Mouse (Mus musculus): Measurements from ENCODE around the gene Khdrbs1.
A peak's percentile ranks its signal among the peaks of the same experiment; 100 is the strongest.
"Not testable (repeated sequence)": the region's sequence is repeated elsewhere in the genome, so short reads cannot be mapped to it uniquely, and the experiment has no call there.

Gene Khdrbs1

DNA sequence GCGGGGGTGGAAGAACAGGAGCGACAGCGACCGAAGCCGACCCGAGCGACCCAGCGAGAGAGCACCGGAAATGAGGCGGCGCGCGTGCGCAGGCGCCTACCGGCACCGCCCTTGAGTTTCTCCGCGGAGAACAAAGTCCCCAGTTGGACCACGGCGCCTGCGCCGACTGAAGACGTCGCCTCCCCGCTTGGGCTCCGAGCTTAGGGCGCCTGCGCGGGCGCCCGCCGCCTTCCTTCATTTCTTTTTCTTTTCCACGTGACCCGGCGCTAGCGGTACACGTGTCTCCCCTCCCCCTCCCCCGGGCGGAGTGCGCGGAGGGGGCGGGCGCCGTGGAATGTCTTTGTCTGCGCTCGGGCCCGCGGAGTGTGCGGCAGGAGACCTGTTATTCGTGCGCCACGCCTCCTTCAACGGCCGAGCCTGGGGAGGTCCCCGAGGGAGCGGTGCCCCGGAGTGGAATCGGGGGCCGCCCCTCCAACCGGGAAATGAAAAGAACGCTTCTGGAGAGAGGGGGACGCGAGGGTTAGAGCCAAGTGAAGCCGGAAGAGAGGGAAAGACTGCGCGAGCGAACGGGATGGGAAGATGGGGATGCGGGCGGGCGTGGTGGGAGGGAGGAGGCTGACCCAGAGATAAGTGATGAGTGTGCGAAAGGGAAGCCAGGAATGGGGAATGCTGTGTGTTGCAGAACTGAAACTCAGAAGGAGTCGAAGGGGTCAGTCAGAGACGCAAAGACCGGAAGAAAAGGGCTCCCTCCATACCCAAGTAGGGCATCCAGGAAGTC lies at the start of gene Khdrbs1:
Gene Khdrbs1 (minus strand): TSS at position 72 of the 778 bp plus-strand sequence.
- DNase-seq (ENCODE audit: low spot score in 2 of 2) = peak; percentile 93 to 95

DNA sequence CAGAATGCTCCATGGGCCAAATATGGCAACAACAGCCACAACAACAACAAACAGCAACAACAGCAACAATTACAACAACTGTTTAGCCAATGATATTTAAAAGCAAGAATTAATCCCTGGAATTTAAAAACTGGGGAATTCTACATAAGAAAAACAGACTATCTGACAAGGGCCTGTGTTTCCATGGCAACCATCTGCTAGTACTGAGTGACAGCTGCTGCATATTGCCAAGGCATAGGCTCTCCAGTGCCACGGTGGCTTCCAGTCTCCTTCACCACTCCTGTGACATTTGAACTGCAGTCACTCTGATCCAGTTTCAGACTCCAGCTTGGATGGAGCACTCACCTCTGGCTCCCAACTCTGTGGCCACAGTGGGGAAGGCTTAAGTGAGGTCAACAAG lies 49.3 kb upstream of the Khdrbs1 start:
- DNase-seq (ENCODE audit: low spot score in 2 of 2) = no peak

DNA sequence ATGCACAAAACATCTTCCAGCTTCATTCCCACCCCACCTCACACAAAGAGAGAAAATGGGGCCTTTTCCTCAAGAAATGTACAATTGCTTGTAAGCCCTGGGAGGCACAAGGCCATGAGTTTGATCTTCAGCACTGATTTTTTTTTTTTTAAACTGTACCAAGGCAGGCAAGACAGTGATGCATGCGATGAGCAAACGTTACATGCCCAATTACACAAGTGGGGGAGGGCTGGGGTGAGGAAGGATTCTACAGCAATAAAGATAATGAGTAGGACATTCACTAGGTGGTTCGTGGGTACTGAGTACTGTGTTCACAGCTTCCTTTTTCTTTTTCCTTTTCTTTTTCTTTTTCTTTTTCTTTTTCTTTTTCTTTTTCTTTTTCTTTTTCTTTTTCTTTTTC lies 48.4 kb upstream of the Khdrbs1 start:
- DNase-seq (ENCODE audit: low spot score in 2 of 2) = no peak

DNA sequence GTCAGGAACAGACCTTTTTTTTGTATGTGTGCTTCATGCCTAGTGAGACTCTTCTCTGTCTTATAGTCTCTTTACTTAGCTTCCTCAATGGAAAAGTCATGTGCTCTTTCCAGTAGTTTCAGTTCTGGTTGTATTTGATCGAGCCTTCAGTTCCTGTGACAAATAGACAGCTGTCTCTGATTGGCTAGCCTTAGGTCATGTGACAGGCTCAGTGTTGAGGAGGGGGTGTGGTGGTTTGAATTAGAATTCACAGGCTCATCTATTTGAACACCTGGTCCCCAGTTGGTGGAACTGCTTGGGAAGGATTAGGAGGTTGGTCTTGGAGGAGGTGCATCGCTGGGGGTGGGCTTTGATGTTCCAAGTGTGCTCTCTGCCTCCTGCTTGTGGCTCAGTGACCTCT lies 47.5 kb upstream of the Khdrbs1 start:
- DNase-seq (ENCODE audit: low spot score in 2 of 2) = no peak

DNA sequence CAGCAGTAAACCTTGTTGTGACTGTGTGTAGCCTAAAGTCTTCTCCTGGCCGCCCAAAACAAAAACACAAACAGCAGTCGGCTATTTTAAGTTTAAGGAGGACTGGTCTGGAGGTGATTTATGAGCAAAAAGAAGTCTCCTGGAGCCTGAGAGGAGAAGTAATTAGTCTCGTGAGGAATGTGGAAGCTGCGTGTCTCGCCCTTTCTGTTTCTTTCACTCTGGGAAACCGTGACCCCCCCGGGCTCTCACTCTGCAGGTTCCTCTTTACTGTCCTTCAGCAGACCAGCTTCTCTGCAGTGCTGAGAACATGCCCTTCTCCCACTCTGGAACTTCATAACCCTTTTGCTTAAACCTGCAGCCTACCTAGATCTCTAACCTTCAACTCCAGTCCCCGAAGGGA lies 46.6 kb upstream of the Khdrbs1 start:
- DNase-seq (ENCODE audit: low spot score in 2 of 2) = no peak

DNA sequence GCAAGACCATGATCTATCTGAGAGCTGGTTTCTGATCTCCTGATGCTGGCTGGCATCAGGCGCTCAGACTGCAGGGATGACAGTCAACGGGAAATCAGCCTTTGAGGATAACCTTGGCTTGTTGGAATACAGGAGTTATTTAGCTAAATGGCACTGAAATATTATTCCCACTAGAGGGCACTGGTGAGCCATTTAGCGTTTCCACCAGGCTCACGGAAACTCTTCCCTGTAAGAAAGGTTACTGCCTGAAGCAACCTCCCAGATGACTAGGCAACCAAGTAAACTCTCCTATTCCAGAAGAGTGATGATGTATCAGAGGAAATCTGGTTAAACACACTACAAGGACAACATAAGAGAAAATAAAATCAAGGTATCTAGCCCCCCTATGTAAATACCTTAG lies 43.1 kb upstream of the Khdrbs1 start:
- peak; percentile 19 to 56 for DNase-seq (ENCODE audit: low spot score in 2 of 2)

DNA sequence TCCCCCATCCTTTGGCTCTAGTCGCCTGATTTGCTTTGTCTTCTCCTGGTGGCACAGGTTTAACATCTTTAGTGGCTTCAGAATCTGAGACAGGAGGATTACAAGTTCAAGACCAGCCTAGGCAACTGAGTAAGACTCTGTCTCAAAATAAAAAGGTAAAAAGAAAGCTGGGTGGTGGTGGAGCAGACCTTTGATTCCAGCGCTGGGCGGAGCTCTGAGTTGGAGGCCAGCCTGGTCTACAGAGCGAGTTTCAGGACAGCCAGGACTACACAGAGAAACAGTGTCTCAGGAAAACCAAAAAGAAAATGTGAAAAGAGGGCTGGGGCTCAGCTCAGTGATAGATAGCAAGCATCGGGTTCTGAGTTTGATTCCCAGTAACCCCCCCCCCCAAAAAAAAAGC lies 41.4 kb upstream of the Khdrbs1 start:
- no peak for DNase-seq (ENCODE audit: low spot score in 2 of 2)

DNA sequence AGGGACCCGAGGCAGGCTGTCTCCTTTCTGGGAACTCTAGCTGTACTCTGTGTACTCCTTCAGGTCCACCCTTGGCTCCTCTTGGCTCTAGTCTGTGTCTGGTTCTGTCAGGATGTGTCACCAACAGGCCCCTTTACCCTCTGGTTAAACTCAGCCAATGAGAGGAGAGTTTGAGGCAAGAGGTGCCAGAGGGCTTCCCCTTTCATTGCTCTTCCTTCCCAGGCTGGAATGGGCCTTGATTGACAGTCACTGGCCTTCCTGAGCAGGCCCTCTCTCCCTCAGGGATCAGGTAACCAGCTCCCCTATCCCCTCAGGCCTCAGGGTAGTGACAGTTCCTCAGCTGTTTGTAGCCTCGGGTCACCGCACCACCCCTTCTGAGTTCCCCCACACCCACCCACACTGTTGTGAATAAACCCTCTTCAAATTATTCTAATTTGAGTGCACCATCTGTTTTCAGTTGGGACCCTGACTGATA lies 40.8 kb upstream of the Khdrbs1 start:
- DNase-seq (ENCODE audit: low spot score in 2 of 2) = no peak

DNA sequence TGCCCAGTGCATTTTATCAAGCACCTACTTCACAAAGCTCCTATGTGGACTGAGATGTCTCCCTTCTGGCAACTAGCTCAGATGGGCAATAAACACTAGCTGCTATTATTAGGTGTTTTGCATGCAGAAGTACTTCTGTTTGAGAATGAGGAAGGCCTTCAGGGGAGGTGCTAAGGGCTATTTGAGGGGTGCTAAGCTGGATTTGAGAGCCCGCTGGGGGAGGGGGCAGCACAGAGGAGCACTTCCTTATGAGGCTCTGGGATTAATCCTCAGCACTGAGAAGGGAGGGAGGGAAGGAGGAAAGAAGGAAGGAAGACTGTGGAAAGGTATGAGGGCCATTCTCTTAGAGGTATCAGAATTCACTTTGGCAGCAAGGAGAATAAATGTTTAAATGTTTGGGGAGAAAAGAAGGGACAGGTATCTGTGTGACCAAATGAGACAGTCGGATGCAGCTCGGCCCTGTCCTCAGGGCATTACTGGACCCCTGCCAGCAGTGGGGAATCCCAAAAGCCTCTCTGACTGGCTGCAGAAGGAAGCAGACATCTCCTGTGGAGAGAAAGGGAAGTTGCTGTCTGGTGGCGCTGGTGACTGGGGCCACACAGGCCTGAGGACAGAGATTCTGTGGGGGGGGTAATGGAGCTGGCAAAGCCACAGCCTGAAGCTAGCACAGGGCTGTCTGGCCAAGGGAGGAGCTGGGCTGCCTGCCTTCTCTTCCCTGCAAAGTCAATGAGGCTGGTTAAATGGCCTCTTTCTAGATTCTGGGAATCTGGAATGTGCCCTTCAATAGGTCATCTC lies 40.0 kb upstream of the Khdrbs1 start:
- DNase-seq (ENCODE audit: low spot score in 2 of 2) = peak in 1 of 2 experiments; percentile 30

DNA sequence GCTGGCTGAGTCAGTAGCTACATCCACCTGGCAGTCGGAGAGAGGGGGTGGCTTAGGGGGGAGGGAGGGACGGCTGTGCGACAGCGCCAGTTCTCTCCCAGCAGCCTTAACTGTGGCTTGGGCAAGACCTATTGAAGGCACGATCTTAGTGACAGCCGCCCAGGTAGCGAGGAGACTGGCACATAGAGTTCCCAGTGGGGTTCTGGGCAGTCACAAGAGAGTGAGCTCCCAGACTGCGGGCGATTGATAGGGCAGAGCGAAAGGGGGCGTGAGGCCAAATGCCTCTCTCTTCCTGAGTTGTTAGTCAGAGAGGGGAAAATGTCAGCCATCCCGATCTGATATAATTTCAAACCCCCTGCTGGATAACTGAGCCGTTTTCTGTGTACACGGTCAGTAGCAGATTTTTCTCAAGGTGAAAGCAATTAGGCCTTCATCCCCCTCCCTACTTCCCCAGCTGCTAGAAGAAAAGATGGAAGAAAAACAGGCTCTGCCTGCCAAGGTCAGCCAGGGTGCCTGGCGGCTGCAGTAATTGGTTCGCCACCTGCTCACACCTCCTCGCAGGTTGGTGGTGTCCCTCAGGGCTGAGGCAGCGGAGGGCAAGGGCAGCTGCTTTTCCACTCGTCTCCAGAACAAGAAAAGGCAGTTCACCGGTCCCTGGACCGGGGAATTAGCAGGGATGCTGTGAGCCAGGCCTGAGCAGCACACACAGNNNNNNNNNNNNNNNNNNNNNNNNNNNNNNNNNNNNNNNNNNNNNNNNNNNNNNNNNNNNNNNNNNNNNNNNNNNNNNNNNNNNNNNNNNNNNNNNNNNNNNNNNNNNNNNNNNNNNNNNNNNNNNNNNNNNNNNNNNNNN lies 29.8 kb upstream of the Khdrbs1 start:
- no peak for DNase-seq (ENCODE audit: low spot score in 2 of 2)

DNA sequence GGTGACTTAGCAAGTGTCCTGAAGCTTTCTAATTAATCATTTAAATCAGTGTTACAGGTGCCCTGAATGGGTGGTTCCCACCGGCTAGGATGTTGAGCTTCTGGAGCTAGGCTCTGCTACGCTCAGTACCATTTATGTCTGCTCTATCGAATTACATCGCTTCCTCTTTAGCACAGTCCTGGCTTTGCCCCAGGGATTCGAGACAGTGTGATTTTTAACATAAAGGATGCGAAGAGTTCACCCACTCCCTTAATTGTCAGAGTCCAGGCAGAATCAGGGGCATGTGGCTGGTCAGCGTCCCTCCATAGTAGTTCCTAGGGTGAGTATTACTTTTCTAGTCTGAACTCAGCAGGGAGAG lies 29.2 kb upstream of the Khdrbs1 start:
- no peak for DNase-seq (ENCODE audit: low spot score in 2 of 2)

DNA sequence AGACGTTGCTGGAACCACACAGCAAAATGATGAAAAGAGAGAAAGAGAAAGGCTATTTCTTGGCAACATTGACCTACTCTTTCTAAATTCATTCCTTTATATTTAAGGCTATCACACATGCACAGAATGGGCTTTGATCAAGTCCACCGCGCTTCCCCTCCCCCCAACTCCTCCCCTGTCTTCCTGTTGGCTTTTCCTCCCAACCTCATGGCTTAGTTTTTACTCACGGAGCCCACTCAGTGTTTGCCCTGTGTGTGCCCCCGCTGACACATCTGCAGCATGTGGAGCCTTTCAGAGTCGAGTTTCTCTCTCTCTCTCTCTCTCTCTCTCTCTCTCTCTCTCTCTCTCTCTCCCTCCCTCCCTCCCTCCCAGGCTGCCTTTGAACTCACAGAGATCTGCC lies 28.5 kb upstream of the Khdrbs1 start:
- no peak for DNase-seq (ENCODE audit: low spot score in 2 of 2)

DNA sequence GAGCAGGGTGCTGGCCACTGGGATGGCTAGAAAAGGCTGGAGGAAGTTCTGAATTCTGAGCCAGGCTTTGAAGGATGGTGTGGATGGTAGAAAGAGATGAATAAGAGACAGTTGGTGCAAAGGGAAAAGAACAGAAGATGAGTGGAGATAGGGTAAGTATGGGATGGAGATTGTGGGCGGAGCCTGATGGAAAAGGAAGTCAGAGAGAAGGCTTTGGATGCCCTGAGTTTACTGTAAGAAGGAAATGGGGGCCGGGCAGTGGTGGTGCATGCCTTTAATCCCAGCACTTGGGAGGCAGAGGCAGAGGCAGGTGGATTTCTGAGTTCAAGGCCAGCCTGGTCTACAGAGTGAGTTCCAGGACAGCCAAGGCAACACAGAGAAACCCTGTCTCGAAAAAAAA lies 26.6 kb upstream of the Khdrbs1 start:
- not testable (repeated sequence) for DNase-seq (ENCODE audit: low spot score in 2 of 2)

DNA sequence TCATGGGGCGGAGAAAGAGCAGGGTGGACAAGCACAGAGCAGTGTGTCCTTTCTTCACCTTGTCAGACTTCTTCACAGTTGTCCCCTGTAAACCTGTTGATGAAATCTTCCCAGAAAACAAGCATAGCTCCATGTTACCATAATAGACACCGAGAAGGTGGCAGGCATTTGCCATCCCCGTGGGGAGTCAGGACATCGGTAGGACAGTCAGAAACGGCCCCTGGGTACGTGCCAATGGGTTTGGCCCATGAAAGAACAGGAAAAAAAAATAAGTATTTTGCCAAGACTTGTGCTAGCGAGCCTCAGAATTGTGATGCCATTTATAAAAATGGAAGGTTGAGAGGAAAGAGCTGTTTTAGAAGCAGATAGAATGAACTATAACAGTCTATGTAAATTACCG lies 25.7 kb upstream of the Khdrbs1 start:
- DNase-seq (ENCODE audit: low spot score in 2 of 2) = no peak

DNA sequence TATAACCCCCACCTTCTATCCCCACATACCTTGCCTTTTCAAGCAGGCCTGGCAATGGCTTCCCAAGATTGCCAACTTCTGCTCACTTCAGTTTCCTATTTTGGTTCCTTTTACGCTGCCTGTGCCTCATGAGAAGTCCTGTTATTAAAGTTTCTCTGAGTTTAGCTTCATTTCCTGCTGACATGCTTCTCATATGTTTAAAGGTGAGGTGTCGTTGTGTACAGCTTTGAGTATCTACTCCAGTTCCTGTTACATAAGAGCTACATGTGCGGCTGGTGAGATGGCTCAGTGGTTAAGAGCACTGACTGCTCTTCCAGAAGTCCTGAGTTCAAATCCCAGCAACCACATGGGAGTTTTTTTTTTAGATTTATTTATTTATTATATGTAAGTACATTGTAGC lies 23.2 kb upstream of the Khdrbs1 start:
- no peak for DNase-seq (ENCODE audit: low spot score in 2 of 2)

DNA sequence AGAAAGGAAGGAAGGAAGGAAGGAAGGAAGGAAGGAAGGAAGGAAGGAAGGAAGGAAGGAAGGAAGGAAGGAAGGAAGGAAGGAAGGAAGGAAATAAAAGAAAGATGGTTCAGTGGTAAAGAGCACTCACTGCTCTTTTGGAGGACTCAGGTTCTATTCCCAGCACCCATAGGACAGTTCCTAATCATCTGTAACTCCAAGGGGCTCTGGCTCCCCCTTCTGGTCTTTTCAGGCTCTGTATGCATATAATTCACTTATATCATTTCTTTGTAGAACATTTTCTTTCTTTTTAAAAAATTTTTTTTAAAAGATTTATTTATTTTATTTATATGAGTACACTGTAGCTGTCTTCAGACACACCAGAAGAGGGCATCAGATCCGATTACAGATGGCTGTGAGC lies 20.4 kb upstream of the Khdrbs1 start:
- not testable (repeated sequence) for DNase-seq (ENCODE audit: low spot score in 2 of 2)

DNA sequence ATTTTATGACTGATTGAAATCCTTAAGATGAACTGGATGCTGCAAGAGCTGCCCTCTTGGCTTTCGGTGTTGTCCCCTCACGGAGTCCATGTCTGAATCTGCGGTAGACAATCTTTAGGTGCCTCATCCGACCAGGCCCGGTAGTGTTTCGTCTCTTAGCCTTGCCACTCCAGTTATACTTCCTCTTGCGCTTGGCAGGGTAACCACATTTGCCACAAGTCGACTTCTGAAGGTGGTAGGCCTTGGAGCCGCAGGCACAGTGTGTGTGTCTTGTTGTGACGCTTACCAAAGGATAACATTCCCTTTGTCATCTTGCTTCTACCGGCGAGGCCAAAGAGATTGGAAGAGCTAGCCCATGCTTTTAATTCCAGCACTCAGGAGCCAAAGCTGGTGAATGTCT lies 19.5 kb upstream of the Khdrbs1 start:
- no peak for DNase-seq (ENCODE audit: low spot score in 2 of 2)

DNA sequence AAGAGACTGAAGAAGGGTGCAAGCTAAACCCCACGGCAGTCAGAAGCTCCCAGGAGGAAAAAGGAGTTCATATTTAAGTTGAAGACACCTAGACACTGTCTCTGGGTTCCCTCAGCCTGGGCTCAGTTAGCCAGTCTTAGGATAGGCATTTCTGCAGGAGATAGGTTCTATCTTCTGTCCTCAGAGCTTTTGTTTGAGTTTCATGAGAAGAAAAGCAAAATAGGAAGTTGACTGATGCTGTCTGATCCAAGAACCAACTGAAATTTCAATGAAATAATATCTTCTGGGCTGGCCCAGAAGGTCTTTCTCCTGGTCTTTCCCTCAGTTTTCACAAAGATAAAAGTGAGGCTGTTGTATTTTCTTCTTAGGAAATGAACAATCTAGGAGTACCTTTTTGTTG lies 13.4 kb upstream of the Khdrbs1 start:
- no peak for DNase-seq (ENCODE audit: low spot score in 2 of 2)

DNA sequence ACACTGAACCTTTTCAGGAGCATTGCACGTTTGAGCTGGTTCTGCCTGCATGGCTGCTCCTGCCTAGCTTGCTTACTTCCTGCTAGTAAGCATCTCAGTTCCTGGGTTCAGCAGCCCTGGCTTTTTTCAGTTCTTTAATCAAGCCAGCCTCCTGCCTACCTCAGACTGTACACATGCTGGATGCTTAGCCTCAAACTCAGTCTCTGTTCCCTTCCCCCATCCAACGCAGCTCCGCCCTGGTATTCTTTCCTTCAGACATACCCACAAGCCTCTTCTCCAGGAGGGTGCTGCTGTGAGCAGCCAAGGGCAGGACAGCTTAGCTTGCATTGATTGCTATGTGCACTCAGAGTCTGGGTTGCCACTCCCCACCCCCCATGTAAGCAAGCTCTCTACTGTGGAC lies 12.6 kb upstream of the Khdrbs1 start:
- DNase-seq (ENCODE audit: low spot score in 2 of 2) = peak in 1 of 2 experiments; percentile 36

DNA sequence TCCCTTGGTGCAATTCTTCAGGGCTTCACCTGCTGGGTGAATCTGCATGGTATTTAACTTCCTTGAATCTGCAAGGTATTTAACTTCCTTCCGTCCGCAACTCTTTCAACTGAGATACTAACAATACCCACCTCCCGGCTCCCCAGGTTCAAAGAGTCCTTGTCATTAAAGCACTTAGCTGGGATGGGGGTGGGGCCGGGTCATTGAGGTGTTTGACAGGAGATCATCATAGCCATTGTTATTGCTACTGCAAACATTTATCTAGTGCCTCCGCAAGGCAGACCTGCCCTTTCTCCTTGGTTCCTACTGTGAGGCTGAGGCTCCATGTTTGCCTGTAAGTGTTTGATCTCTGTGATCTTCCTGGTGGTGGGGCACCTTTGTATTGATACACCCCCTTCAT lies 8.3 kb upstream of the Khdrbs1 start:
- no peak for DNase-seq (ENCODE audit: low spot score in 2 of 2)

DNA sequence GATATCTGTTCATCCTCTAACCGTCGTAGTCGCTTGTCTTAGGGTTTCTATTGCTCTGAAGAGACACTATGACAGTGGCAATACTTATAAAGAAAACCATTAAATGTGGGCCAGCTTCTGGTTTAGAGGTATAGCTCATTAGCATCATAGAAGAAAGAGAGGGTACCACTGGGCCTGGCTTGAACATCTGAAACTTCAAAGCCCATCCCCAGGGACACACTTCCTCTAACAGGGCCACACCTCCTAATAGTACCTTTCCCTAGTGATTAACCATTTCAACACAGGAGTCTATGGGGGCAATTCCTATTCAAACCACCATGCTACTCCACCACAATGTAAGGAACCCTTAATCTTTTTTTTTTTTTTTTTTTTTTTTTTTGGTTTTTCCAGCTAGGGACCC lies 4.5 kb upstream of the Khdrbs1 start:
- no peak for DNase-seq (ENCODE audit: low spot score in 2 of 2)

DNA sequence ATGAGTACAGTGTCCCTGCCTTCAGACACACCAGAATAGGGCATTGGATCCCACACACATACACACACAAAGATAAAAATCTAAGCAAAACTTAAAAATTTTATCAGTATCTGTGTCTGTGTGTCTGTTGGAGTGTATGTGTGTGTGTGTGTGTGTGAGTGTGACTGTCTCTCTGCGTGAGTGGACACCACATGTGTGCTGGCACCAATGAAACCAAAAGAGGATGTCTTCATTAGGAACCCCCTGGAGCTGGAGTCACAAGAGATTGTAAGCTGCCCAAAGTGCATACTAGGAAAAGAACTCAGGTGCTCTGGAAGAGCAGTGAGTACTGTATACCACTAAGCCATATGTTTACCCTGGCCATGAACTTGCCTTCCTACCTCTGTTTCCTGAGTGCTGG lies 4.0 kb upstream of the Khdrbs1 start:
- DNase-seq (ENCODE audit: low spot score in 2 of 2) = no peak

Data from spleen, postnatal 14 days (tissue).